Mouse (Mus musculus): ENCODE measurements around the gene Gm45808.

- TF ChIP-seq CTCF (IDR thresholded peaks at IDR 0.05; ENCODE audit: control insufficient read depth, insufficient read depth, insufficient read length) (no peak), USF1 (IDR thresholded peaks at IDR 0.05; ENCODE audit: low read depth) (no peak), MAX (IDR thresholded peaks at IDR 0.05) (no peak), MYOD1 (IDR thresholded peaks at IDR 0.05; ENCODE audit: control insufficient read depth, insufficient read length, low read depth) (no peak), CEBPB (IDR thresholded peaks at IDR 0.05; ENCODE audit: low read depth) (no peak)
These were observed 35.1 kb upstream of the Gm45808 start for GRCm38 (mm10) chr7:45521728-45522184.
